Comparison of ENCODE assay signal across 9 mouse cellular contexts in the genomic region with DNA sequence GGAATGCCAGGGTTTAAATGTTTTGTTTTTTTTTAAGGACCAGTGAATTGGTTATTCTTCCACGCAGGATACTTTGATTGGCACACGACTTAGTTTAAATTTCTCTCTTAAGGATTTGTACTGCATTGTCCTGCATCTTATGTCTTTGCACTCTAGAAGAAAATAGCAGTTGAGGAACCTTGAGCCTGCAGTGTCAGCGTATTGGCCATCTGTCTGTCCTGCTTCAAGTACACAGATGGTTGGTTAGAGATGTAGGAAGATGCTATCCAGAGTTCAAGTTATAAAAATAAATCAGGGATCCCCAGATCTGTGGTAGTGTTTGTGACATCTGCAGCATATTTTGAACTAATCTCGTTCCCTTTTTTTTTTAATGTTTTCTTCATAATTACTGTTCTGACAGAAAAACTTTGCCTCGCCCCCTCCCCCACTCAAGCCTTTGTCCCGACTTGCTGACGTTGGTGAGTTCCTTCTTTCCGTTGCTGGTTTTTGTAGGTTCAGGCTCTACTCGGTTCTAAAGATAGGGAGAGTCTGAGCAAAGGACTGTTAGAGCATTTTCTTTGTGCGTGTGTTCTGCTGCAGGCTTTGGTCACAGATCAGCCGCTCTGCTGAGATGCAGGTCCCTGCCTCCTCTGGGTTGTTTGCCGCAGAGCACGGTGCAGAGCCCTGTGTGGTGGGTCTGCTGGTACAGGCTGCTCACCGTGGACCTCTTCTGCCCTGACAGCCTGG. TPM values are rescaled to one million over a fixed set of nuclear protein-coding genes. Genes with fewer than 3 reads are reported as not detected.
DNase-seq lines count a peak whose midpoint lies in the region; ATAC-seq and TF ChIP-seq lines count a peak whose summit lies in the region.
"Had no signal": no experiment of that assay in that cellular context is flagged by ENCODE, and none has a peak within 500 bp of the region (broad histone marks: within the 10 kb centered on the region; RNA-seq: fewer than 3 reads in every experiment).

No protein-coding gene starts in this region.

- no peaks in the 10 kb centered on the region for H3K27me3 ChIP-seq in forebrain, embryonic 16.5 days (replicated peaks; ENCODE audit: control insufficient read depth, insufficient read depth, low read length)
- H3K27me3 ChIP-seq in limb, embryonic 11.5 days (ENCODE audit: control insufficient read depth, insufficient read depth, low read length), result no peaks in the 10 kb centered on the region

- H3K4me3 ChIP-seq in forebrain, embryonic 16.5 days (replicated peaks; ENCODE audit: low read length), result peak overlapping the region; percentile 71
- H3K4me3 ChIP-seq in limb, embryonic 11.5 days (ENCODE audit: low read depth, low read length), result no peak overlapping the region
- H3K4me3 ChIP-seq in olfactory bulb, adult 2 months (ENCODE audit: insufficient read depth, low read depth, low read length), result peak overlapping the region; percentile 41

- peak; percentile 31 to 48 for DNase-seq in left cerebral cortex, postnatal 25 days (ENCODE audit: low spot score in 2 of 2)
- DNase-seq in left cerebral cortex, adult 11 months (ENCODE audit: low spot score), result no peak
- peak; percentile 74 for DNase-seq in brain, adult 2 months (ENCODE audit: low read depth, low spot score)
- peak; percentile 32 for DNase-seq in limb, embryonic 11.5 days (ENCODE audit: low spot score)
- DNase-seq in adrenal gland, postnatal 36 days, result no peak
- DNase-seq in thymus, adult 18-20 months, result no peak

- no peak for TF ChIP-seq POLR2A in olfactory bulb, adult 2 months (IDR thresholded peaks at IDR 0.05; ENCODE audit: insufficient read depth, low read depth, low read length)

- ATAC-seq in forebrain, embryonic 16.5 days, result no peak; the same call in 1 of the 2 replicates
- ATAC-seq in limb, embryonic 11.5 days (ENCODE audit: insufficient number of reproducible peaks, low FRiP score, low TSS enrichment, low read depth), result no peak

- TF ChIP-seq CTCF in olfactory bulb, adult 2 months (IDR thresholded peaks at IDR 0.05; ENCODE audit: insufficient read depth, low read depth, low read length), result no peak

- no peaks in the 10 kb centered on the region for H3K36me3 ChIP-seq in forebrain, embryonic 16.5 days (ENCODE audit: control insufficient read depth, insufficient read depth)
- H3K36me3 ChIP-seq in limb, embryonic 11.5 days (ENCODE audit: control insufficient read depth, insufficient read depth, low read length), result no peaks in the 10 kb centered on the region
- H3K36me3 ChIP-seq: limb, embryonic 15.5 days had no signal

- H3K27ac ChIP-seq in forebrain, embryonic 16.5 days (ENCODE audit: low read length), result peak overlapping the region; percentile 23; the same call in 1 of the 2 replicates
- H3K27ac ChIP-seq in limb, embryonic 11.5 days (replicated peaks; ENCODE audit: low read depth, low read length), result no peak overlapping the region
- H3K27ac ChIP-seq in olfactory bulb, adult 2 months (ENCODE audit: insufficient read depth, low read depth, low read length), result peak overlapping the region; percentile 59; the same call in 1 of the 2 replicates
- H3K27ac ChIP-seq: limb, embryonic 15.5 days had no signal

- no peaks in the 10 kb centered on the region for H3K9me3 ChIP-seq in forebrain, embryonic 16.5 days (ENCODE audit: control insufficient read depth, low read length)
- H3K9me3 ChIP-seq in limb, embryonic 11.5 days (ENCODE audit: control insufficient read depth, low read length), result no peaks in the 10 kb centered on the region
- H3K9me3 ChIP-seq: limb, embryonic 15.5 days had no signal

- intact Hi-C loops in left cerebral cortex, postnatal 25 days (cut with DNase I), result loop anchor here (5.0 kb wide), 1 partner anchor 42 kb away; no protein-coding TSS in a partner anchor

- 14% methylated on average over 14 of the region's 14 CpGs for WGBS in forebrain, embryonic 16.5 days
- 42% methylated on average over 14 of the region's 14 CpGs for WGBS in limb, embryonic 11.5 days
- WGBS in olfactory bulb, adult 2 months, result 10% methylated on average over 14 of the region's 14 CpGs

- H3K4me2 ChIP-seq in forebrain, embryonic 16.5 days (ENCODE audit: low read length), result peak overlapping the region; percentile 82
- peak overlapping the region; percentile 74; the same call in 1 of the 2 replicates for H3K4me2 ChIP-seq in limb, embryonic 11.5 days (ENCODE audit: low read depth, severe bottlenecking)

- peaks cover 32% of the 10 kb centered on the region for H3K4me1 ChIP-seq in forebrain, embryonic 16.5 days (replicated peaks; ENCODE audit: control insufficient read depth, insufficient read depth, low read length)
- H3K4me1 ChIP-seq in limb, embryonic 11.5 days (ENCODE audit: control insufficient read depth, insufficient read depth, low read length), result peaks cover 5% of the 10 kb centered on the region; the same call in 1 of the 2 replicates
- H3K4me1 ChIP-seq in olfactory bulb, adult 2 months (ENCODE audit: control insufficient read depth, insufficient read depth, low read length), result peaks cover 15% of the 10 kb centered on the region

- H3K9ac ChIP-seq in forebrain, embryonic 16.5 days (replicated peaks; ENCODE audit: low read depth, low read length), result peak overlapping the region; percentile 46
- H3K9ac ChIP-seq in limb, embryonic 11.5 days (ENCODE audit: low read length), result peak overlapping the region; percentile 19; the same call in 1 of the 2 replicates
- H3K9ac ChIP-seq: limb, embryonic 15.5 days had no signal

RNA-seq across cellular contexts. Expression of gene Dip2b, which starts 2.2 kb away (rescaled TPM):
- 10 to 100 TPM; 64.0 to 67.9 TPM for total RNA-seq in left cerebral cortex, postnatal 25 days (2021)
- polyA plus RNA-seq in forebrain, embryonic 16.5 days (2015; fragmentation: Nextera tagmentation; extraction: Ambion mirVana), result 19.2 and 21.1 TPM in 2 replicates
- 18.5 and 20.3 TPM in 2 replicates for polyA plus RNA-seq in limb, embryonic 11.5 days (2014; fragmentation: Nextera tagmentation; extraction: Ambion mirVana)
- polyA plus RNA-seq in olfactory bulb, adult 2 months (2012; ENCODE audit: insufficient read depth, insufficient read length, low replicate concordance, missing spikeins), result 51.2 TPM in 1 of 2 replicates, not detected in the other
- 10 to 100 TPM; 15.7 to 17.6 TPM for total RNA-seq in adrenal gland, postnatal 36 days (2021)

Comparison
In these comparisons a context has a peak if more than half of its experiments do, and no peak if none do; other contexts are left out.
1. DNase-seq: peak in left cerebral cortex, postnatal 25 days (2 of 2), brain, adult 2 months (single experiment) and limb, embryonic 11.5 days (single experiment); none in left cerebral cortex, adult 11 months (single experiment), adrenal gland, postnatal 36 days (0 of 2) and thymus, adult 18-20 months (0 of 2).